Mouse (Mus musculus) forelimb bud, embryonic 11.5 days (tissue): ENCODE data around the gene Bpifb5.
"Not testable (repeated sequence)": the region's sequence is repeated elsewhere in the genome, so short reads cannot be mapped to it uniquely, and the experiment has no call there.

Source experiments
- DNase-seq: peaks from one replicate; pipeline ENCODE4 v3.0.0-alpha.2; 2012; ENCODE audit warnings: low read depth, low spot score

Bpifb5 gene

GRCm38 (mm10) chr2:154240771-154241170 lies 17.2 kb downstream of the Bpifb5 start:
- DNase-seq: no peak

- not testable (repeated sequence) for DNase-seq
Measured at GRCm38 (mm10) chr2:154242726-154243125, 19.2 kb downstream of the Bpifb5 start.

- no peak for DNase-seq
Measured at GRCm38 (mm10) chr2:154243356-154244036, 20.0 kb downstream of the Bpifb5 start.

- DNase-seq: no peak
Measured at GRCm38 (mm10) chr2:154245322-154245721, 21.8 kb downstream of the Bpifb5 start.

- not testable (repeated sequence) for DNase-seq
Measured at GRCm38 (mm10) chr2:154255254-154255653, 31.7 kb downstream of the Bpifb5 start.

- no peak for DNase-seq
Measured at GRCm38 (mm10) chr2:154255770-154256169, 32.2 kb downstream of the Bpifb5 start.

GRCm38 (mm10) chr2:154257554-154257953 lies 34.0 kb downstream of the Bpifb5 start, which contains the start of gene Bpifb9a:
Gene Bpifb9a (plus strand): TSS chr2:154257854.
- DNase-seq: not testable (repeated sequence)

GRCm38 (mm10) chr2:154264397-154264796 lies 40.9 kb downstream of the Bpifb5 start:
- not testable (repeated sequence) for DNase-seq
